Mouse (Mus musculus) spleen, adult 2 months (tissue): Measurements from ENCODE around the gene Gpc5.

Experiments
- CTCF ChIP-seq: fragments of 200-500 bp; IDR thresholded peaks from 2 replicates; pipeline ENCODE4 v1.5.1; 2011; ENCODE audit warnings: mild to moderate bottlenecking, inconsistent platforms; ENCODE audit not compliant: insufficient read depth, insufficient read length, insufficient replicate concordance; ENCODE audit errors: extremely low read depth
- POLR2A ChIP-seq: fragments of 200-500 bp; IDR thresholded peaks from 2 replicates; pipeline ENCODE4 v1.6.1; 2011; ENCODE audit warnings: low read depth, low read length, inconsistent platforms

- TF ChIP-seq POLR2A (no peak), CTCF (no peak)
Observed at GRCm38 (mm10) chr14:115077340-115077739, 14.7 kb upstream of the Gpc5 start.
